Mouse (Mus musculus) olfactory bulb, adult 2 months (tissue): Measurements from ENCODE around the gene Sh2d1a. TPM values are rescaled to one million over a fixed set of nuclear protein-coding genes. Genes with fewer than 3 reads are reported as not detected.

Source experiments
- H3K27ac ChIP-seq: fragments of 200-500 bp; 2 replicates; pipeline ENCODE4 v1.5.1; 2012; ENCODE audit warnings: low read depth, low read length; ENCODE audit not compliant: insufficient read depth
- H3K4me1 ChIP-seq: fragments of 200-500 bp; 2 replicates; pipeline ENCODE4 v1.6.1; 2012; ENCODE audit warnings: low read length; ENCODE audit not compliant: control insufficient read depth, insufficient read depth
- H3K4me3 ChIP-seq: fragments of 200-500 bp; 2 replicates; pipeline ENCODE4 v1.5.1; 2012; ENCODE audit warnings: mild to moderate bottlenecking, low read depth, low read length, moderate library complexity; ENCODE audit not compliant: insufficient read depth
- CTCF ChIP-seq: fragments of 200-500 bp; IDR thresholded peaks from 2 replicates; pipeline ENCODE4 v1.5.1; 2012; ENCODE audit warnings: low read depth, mild to moderate bottlenecking, low read length, moderate library complexity; ENCODE audit not compliant: insufficient read depth
- POLR2A ChIP-seq: fragments of 200-500 bp; IDR thresholded peaks from 2 replicates; pipeline ENCODE4 v1.6.1; 2012; ENCODE audit warnings: mild to moderate bottlenecking, low read depth, low read length, moderate library complexity; ENCODE audit not compliant: insufficient read depth
- WGBS: fragments of 180-500 bp; shearing (Covaris S2); methylation state at CpG from one replicate; pipeline ENCODE4 v1.1.7; 2018; 5-methylcytosine and 5-hydroxymethylcytosine counted together
- polyA plus RNA-seq: library from polyadenylated mRNA; stranded (reverse); fragments of >200 nt; gene quantifications from 2 replicates; pipeline ENCODE4 v1.2.4, GENCODE M21; 2012; ENCODE audit warnings: low replicate concordance; ENCODE audit not compliant: missing spikeins, insufficient read depth, insufficient read length

Sh2d1a gene
- polyA plus RNA-seq = not detected in 2 replicates

GRCm38 (mm10) chrX:42502291-42503043 is at the start of gene Sh2d1a:
Gene Sh2d1a, plus strand, starts transcription at chrX:42502453.
- H3K4me3 ChIP-seq = no peak within 1 kb of the TSS; the same call in 1 of the 2 replicates
- H3K27ac ChIP-seq = no peak within 1 kb of the TSS
- 78% methylated on average over 13 of the region's 13 CpGs for WGBS
- TF ChIP-seq POLR2A = no peak
- no peak for TF ChIP-seq CTCF
- H3K4me1 ChIP-seq = no peaks in the 10 kb centered on the region

GRCm38 (mm10) chrX:42453001-42453400 is 49.3 kb upstream of the Sh2d1a start:
- H3K4me1 ChIP-seq = no peaks in the 10 kb centered on the region
- no peak overlapping the region for H3K4me3 ChIP-seq
- 88% methylated on average over 1 of the region's 1 CpGs for WGBS
- no peak overlapping the region for H3K27ac ChIP-seq
- TF ChIP-seq POLR2A = no peak
- TF ChIP-seq CTCF = no peak

GRCm38 (mm10) chrX:42454533-42454932 is 47.7 kb upstream of the Sh2d1a start:
- no peak overlapping the region for H3K4me3 ChIP-seq
- no peaks in the 10 kb centered on the region for H3K4me1 ChIP-seq
- TF ChIP-seq CTCF (no peak), POLR2A (no peak)
- H3K27ac ChIP-seq = no peak overlapping the region
- 74% methylated on average over 7 of the region's 7 CpGs for WGBS

GRCm38 (mm10) chrX:42489446-42489845 is 12.8 kb upstream of the Sh2d1a start, which contains the start of gene Tex13c2:
Gene Tex13c2, plus strand, starts transcription at chrX:42489691.
- Histone ChIP-seq H3K27ac (no peak within 1 kb of the TSS), H3K4me3 (no peak within 1 kb of the TSS), H3K4me1 (no peaks in the 10 kb centered on the region)
- TF ChIP-seq POLR2A (no peak), CTCF (no peak)
- 94% methylated on average over 16 of the region's 16 CpGs for WGBS

GRCm38 (mm10) chrX:42490336-42490735 is 11.9 kb upstream of the Sh2d1a start:
- Histone ChIP-seq H3K27ac (no peak overlapping the region), H3K4me1 (no peaks in the 10 kb centered on the region), H3K4me3 (no peak overlapping the region)
- WGBS = 95% methylated on average over 8 of the region's 8 CpGs
- no peak for TF ChIP-seq CTCF
- no peak for TF ChIP-seq POLR2A

- no peaks in the 10 kb centered on the region for H3K4me1 ChIP-seq
- H3K4me3 ChIP-seq = no peak overlapping the region
- TF ChIP-seq POLR2A (no peak), CTCF (no peak)
- H3K27ac ChIP-seq = no peak overlapping the region
These were observed 1.7 kb upstream of the Sh2d1a start for GRCm38 (mm10) chrX:42500538-42500937.

- 93% methylated on average over 2 of the region's 2 CpGs for WGBS
- H3K4me3 ChIP-seq = no peak overlapping the region
- no peak overlapping the region for H3K27ac ChIP-seq
- no peaks in the 10 kb centered on the region for H3K4me1 ChIP-seq
- TF ChIP-seq CTCF = no peak
- TF ChIP-seq POLR2A = no peak
These were observed 8.9 kb downstream of the Sh2d1a start for GRCm38 (mm10) chrX:42511105-42511504.

GRCm38 (mm10) chrX:42512567-42512966 is 10.3 kb downstream of the Sh2d1a start:
- H3K4me1 ChIP-seq = no peaks in the 10 kb centered on the region
- no peak overlapping the region for H3K27ac ChIP-seq
- TF ChIP-seq POLR2A = no peak
- no peak for TF ChIP-seq CTCF
- H3K4me3 ChIP-seq = no peak overlapping the region

- no peak overlapping the region for H3K27ac ChIP-seq
- H3K4me3 ChIP-seq = no peak overlapping the region
- no peaks in the 10 kb centered on the region for H3K4me1 ChIP-seq
- WGBS = 78% methylated on average over 2 of the region's 2 CpGs
- no peak for TF ChIP-seq POLR2A
- no peak for TF ChIP-seq CTCF
These were observed 20.6 kb downstream of the Sh2d1a start for GRCm38 (mm10) chrX:42522868-42523267.

GRCm38 (mm10) chrX:42530703-42531102 is 28.4 kb downstream of the Sh2d1a start:
- 64% methylated on average over 4 of the region's 4 CpGs for WGBS
- no peaks in the 10 kb centered on the region for H3K4me1 ChIP-seq
- H3K27ac ChIP-seq = no peak overlapping the region

More at GRCm38 (mm10) chrX:42530703-42531102, 28.4 kb downstream of the Sh2d1a start:
- TF ChIP-seq POLR2A (no peak), CTCF (no peak)
- H3K4me3 ChIP-seq = no peak overlapping the region
